Mouse (Mus musculus): Measurements from ENCODE around the gene Coa3.

DNA sequence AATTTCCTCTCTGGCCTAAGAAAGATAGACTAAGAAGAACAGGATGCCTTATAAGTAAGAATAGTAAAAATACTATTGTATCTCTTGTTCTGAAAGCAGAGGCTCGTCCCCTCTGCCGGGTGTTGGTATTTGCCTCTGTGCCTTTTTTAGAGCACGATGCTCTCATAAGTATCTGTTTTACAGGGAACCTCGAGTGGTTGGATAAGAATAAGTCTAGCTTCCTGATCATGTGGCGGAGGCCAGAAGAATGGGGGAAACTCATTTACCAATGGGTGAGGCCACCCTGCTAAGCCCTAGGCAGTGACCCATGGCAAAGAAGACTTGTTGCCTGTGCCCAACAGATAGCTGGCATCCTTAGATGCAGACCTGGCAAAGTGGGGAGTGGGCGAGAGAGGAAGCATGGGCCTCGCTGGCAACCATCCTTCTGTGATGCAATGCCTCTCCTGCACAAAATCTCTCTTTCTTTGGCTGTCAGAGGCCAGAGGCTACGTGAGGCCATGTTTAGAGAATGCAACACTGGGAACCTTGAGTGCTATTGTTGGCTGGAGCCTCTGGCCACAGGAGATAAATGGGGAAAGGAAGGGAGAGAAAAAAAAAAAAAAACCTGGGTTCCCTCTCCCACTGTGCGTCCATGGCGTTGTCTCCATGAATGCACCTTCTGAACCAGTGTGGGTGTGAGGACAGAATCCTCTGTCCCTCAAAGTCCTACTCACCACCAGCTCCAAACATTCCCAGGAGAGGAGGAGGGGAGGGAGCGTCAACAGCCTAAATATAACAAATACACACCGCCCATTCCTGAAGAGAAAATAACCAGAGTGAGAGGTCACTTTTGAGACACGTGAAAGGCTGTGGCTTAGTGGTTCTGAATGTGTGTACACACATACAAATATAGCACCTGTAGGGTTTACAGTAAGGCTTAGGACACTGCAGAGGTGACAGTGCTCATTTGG lies 22.8 kb downstream of the Coa3 start:
- TF ChIP-seq CTCF (IDR thresholded peaks at IDR 0.05; ENCODE audit: insufficient read depth, low read length) (no peak), POLR2A (IDR thresholded peaks at IDR 0.05; ENCODE audit: borderline replicate concordance, extremely low read depth, low read depth, low read length) (no peak)
